Mouse (Mus musculus) limb, embryonic 15.5 days (tissue): ENCODE data around the gene Tmprss6. TPM values are rescaled to one million over a fixed set of nuclear protein-coding genes. Genes with fewer than 3 reads are reported as not detected.

Source experiments
- ATAC-seq: fragments of 200-750 bp; cut with Nextera tagmentation; 2 replicates; pipeline ENCODE4 v1.8.0; 2017; ENCODE audit warnings: low read depth, moderate TSS enrichment; ENCODE audit not compliant: insufficient number of reproducible peaks, low FRiP score, low TSS enrichment
- H3K27ac ChIP-seq: fragments of 300-500 bp; sonication (generic); 2 replicates; pipeline ENCODE4 v1.5.1; 2015; ENCODE audit warnings: moderate library complexity, mild to moderate bottlenecking, inconsistent platforms
- H3K27me3 ChIP-seq: fragments of 300-500 bp; sonication (generic); 2 replicates; pipeline ENCODE4 v1.6.1; 2015; ENCODE audit warnings: inconsistent platforms
- H3K36me3 ChIP-seq: fragments of 300-500 bp; sonication (generic); 2 replicates; pipeline ENCODE4 v1.6.1; 2015; ENCODE audit warnings: inconsistent platforms
- H3K4me1 ChIP-seq: fragments of 300-500 bp; sonication (generic); 2 replicates; pipeline ENCODE4 v1.6.1; 2015; ENCODE audit warnings: inconsistent platforms
- H3K4me2 ChIP-seq: fragments of 300-500 bp; sonication (generic); 2 replicates; pipeline ENCODE4 v1.6.1; 2015; ENCODE audit warnings: mild to moderate bottlenecking, inconsistent platforms
- H3K4me3 ChIP-seq: fragments of 300-500 bp; sonication (generic); 2 replicates; pipeline ENCODE4 v1.5.1; 2015; ENCODE audit warnings: mild to moderate bottlenecking, inconsistent platforms
- H3K9ac ChIP-seq: fragments of 300-500 bp; sonication (generic); 2 replicates; pipeline ENCODE4 v1.6.1; 2015; ENCODE audit warnings: inconsistent platforms
- H3K9me3 ChIP-seq: fragments of 300-500 bp; sonication (generic); 2 replicates; pipeline ENCODE4 v1.6.1; 2016; ENCODE audit warnings: inconsistent platforms
- WGBS: fragments of 180-500 bp; shearing (Covaris S2); methylation state at CpG from one replicate; pipeline ENCODE4 v1.1.7; 2015; 5-methylcytosine and 5-hydroxymethylcytosine counted together
- polyA plus RNA-seq: library from polyadenylated mRNA; unstranded; fragments of >200 nt; fragmentation: Nextera tagmentation; extraction: Ambion mirVana; gene quantifications from 2 replicates; pipeline ENCODE4 v1.2.1, GENCODE M21; 2015

Tmprss6 gene
- polyA plus RNA-seq, 1 experiment from 2014 or later: 0.24 TPM

DNA sequence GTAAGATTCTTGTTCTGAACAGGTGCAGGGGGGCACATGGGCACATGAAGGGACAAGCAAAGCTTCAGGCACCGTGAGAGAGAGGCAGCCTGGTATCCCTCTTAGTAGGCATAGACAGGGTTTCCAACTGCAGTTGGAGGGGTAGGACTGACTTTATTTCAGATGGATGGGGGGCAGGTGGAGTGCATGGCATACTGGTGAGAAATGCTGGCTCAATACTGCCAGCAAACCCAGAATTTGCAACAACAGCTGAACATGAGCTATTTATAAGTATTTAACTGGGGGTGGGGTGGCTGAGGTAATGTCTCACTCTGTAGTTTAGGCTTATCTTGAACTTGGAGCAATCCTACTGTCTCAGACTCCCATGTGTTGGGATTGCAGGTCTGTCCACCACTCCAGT is 35.6 kb upstream of the Tmprss6 start:
- peaks cover 7% of the 10 kb centered on the region; the same call in 1 of the 2 replicates for H3K9me3 ChIP-seq
- no peak overlapping the region for H3K9ac ChIP-seq
- no peak overlapping the region for H3K4me2 ChIP-seq
- ATAC-seq: no peak
- 77% methylated on average over 1 of the region's 1 CpGs for WGBS
- no peaks in the 10 kb centered on the region for H3K4me1 ChIP-seq
- H3K36me3 ChIP-seq: no peaks in the 10 kb centered on the region
- no peaks in the 10 kb centered on the region for H3K27me3 ChIP-seq
- H3K4me3 ChIP-seq: no peak overlapping the region
- H3K27ac ChIP-seq: no peak overlapping the region

DNA sequence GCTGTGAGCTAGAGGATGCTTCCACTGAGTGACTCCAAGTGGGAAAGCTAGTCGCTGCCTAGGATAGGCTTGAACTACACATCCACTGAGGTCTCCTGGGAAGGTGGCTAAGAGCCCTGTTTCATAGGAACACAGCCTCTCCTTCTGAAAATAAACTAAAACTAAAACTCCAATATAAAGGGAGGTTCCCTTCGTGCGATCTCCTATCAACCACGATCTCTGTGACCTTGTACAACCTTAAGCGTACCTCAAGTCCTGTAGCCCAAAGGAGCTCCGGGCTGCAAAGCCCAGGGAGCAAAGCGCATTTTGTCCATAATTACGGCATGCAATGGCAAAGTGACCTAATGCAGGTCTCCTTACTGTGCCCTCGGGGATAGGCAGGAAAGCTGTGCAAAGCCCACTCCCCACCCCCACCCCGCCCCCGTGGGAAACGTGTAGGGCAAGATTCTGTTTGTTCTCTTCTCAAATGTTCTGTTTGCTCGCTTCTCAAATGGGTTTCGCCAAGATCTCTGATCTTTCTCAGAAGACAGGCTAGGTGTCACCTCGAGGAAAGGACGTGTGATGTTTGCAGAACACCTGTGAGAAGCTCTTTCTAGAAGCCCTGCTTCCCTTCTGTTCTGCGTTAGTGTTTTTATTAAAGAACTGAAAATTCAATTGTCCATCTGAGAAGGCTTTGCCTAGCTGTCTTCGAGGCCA is 34.2 kb upstream of the Tmprss6 start:
- H3K27ac ChIP-seq: no peak overlapping the region
- H3K9me3 ChIP-seq: peaks cover 7% of the 10 kb centered on the region; the same call in 1 of the 2 replicates
- ATAC-seq: no peak
- no peaks in the 10 kb centered on the region for H3K4me1 ChIP-seq
- H3K27me3 ChIP-seq: no peaks in the 10 kb centered on the region
- H3K36me3 ChIP-seq: no peaks in the 10 kb centered on the region
- 74% methylated on average over 18 of the region's 18 CpGs for WGBS
- no peak overlapping the region for H3K9ac ChIP-seq
- H3K4me3 ChIP-seq: no peak overlapping the region
- H3K4me2 ChIP-seq: no peak overlapping the region

DNA sequence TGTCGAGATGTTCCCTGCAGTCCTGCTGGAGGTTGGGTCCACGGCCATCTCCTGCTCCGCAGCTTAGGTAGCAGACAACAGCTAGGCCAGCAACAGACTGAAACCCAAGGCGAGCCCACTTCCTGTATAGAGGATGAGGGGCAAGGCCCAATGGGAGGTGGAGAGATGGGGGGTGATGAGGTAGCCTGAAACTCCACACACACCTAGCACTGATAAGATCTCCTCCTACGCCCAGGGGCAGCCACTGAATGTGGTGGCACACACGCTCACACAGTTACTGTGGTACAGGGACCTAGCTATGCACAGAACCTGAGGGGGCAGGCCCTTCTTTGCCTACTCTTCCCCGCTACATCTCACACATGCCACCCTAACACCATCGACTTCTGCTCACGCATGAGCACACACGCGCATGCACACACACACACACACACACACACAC is 26.6 kb upstream of the Tmprss6 start, which contains the start of gene Il2rb:
Gene Il2rb, minus strand, starts transcription at position 304 of the 439 bp plus-strand sequence.
- H3K4me1 ChIP-seq: peaks cover 3% of the 10 kb centered on the region
- WGBS: 87% methylated on average over 11 of the region's 11 CpGs
- H3K4me3 ChIP-seq: no peak within 1 kb of the TSS
- no peaks in the 10 kb centered on the region for H3K36me3 ChIP-seq
- H3K4me2 ChIP-seq: no peak within 1 kb of the TSS
- H3K9ac ChIP-seq: no peak within 1 kb of the TSS
- no peaks in the 10 kb centered on the region for H3K27me3 ChIP-seq
- no peaks in the 10 kb centered on the region for H3K9me3 ChIP-seq
- H3K27ac ChIP-seq: no peak within 1 kb of the TSS
- ATAC-seq: no peak

DNA sequence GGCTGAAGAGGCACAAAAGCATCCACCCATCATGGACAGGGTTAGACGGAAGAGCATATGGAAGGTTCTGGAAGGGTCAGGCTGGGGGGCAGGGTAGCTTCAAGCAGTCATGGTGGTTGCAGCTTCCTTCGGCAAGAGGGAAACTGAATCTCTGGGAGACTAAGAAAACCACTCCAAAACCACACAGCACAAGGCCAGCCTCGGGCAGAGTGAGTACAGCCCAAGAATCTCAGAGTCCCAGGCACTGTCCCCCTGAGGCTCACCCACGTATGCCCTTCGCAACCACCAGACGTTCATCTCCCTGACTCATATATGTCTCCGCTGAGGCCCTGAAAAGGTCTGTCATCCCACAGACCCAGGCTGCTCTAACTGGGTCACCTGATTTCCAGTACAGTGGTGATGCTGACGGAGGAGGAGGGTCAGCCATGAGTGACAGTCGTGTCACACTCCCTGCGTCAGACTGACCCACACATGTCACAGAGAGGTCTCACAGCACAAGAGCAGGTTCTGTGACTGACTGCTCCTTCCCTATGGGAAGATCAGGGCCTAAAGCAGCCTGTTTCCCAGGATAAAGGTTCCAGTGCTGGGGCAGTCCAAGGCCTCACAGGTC is 25.1 kb upstream of the Tmprss6 start:
- Histone ChIP-seq H3K9ac (no peak overlapping the region), H3K27ac (no peak overlapping the region), H3K9me3 (no peaks in the 10 kb centered on the region), H3K4me1 (peaks cover 8% of the 10 kb centered on the region), H3K4me2 (no peak overlapping the region), H3K27me3 (no peaks in the 10 kb centered on the region), H3K4me3 (no peak overlapping the region), H3K36me3 (no peaks in the 10 kb centered on the region)
- 82% methylated on average over 10 of the region's 10 CpGs for WGBS
- ATAC-seq: no peak

DNA sequence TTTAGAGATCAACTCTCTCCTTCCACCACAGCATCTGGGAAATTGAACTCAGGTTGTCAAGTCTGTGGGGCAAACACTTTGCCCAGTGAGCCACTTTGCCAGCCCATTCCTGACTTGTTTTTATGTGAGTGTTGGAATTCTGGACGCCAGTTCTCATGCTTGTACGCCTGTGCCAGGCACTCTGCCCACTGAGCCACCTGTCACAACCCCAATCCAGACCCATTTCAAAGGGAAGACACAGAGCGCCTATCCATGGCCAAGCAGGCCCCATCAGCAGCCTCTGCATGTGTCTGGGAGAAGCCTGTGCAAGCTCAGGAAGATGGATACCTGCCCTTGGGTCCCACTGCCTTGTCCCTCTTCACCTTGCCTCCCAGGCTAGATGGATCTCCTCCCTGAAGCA is 22.9 kb upstream of the Tmprss6 start:
- 77% methylated on average over 3 of the region's 3 CpGs for WGBS
- peaks cover 8% of the 10 kb centered on the region for H3K4me1 ChIP-seq
- no peak overlapping the region for H3K27ac ChIP-seq
- no peak for ATAC-seq
- H3K27me3 ChIP-seq: no peaks in the 10 kb centered on the region
- H3K9ac ChIP-seq: no peak overlapping the region
- no peaks in the 10 kb centered on the region for H3K9me3 ChIP-seq
- H3K4me3 ChIP-seq: no peak overlapping the region
- H3K4me2 ChIP-seq: no peak overlapping the region
- H3K36me3 ChIP-seq: no peaks in the 10 kb centered on the region

DNA sequence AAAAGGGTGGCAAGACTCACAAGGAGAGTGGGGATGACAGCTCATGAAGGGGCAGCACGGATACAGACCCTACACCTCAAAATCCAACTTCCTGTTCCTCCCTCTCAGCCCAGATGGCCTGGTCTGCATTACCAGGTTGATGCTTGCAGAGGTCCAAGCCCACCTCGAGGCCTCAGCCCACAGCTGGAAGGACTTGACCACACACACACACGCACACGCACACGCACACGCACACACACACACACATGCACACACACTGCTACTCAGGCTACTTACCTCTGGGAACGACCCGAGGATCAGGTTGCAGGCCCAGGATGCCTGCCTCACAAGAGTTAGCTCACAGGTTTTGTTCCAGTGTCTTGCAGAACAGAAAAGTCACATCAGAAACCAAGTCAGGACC is 21.5 kb upstream of the Tmprss6 start:
- no peak for ATAC-seq
- Histone ChIP-seq H3K4me3 (no peak overlapping the region), H3K4me2 (no peak overlapping the region), H3K27ac (no peak overlapping the region), H3K36me3 (no peaks in the 10 kb centered on the region), H3K4me1 (peaks cover 8% of the 10 kb centered on the region), H3K9me3 (no peaks in the 10 kb centered on the region), H3K27me3 (no peaks in the 10 kb centered on the region), H3K9ac (no peak overlapping the region)
- 47% methylated on average over 8 of the region's 8 CpGs for WGBS

DNA sequence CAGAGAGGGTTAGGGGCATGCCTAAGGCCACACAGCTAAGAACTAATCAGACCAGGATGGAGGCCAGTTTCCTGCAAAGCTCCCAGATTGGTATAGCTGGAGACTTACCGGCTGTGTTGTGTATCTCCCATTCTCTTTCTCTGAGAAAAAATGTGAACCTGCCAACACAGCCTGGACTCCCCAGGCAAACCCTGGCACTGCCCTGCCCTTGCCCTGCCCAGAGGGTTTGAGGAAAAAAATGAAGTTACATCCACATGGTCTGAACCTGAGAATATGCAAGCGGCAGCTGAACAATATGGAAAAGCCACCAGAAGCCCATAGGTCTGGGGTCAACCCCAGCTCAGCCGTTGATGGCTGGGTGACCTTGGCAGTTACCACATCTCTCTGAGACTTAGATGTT is 20.8 kb upstream of the Tmprss6 start:
- no peak overlapping the region for H3K4me2 ChIP-seq
- peaks cover 8% of the 10 kb centered on the region for H3K4me1 ChIP-seq
- no peak overlapping the region for H3K9ac ChIP-seq
- H3K9me3 ChIP-seq: no peaks in the 10 kb centered on the region
- H3K27me3 ChIP-seq: no peaks in the 10 kb centered on the region
- H3K36me3 ChIP-seq: no peaks in the 10 kb centered on the region
- WGBS: 83% methylated on average over 3 of the region's 3 CpGs
- no peak overlapping the region for H3K4me3 ChIP-seq
- H3K27ac ChIP-seq: no peak overlapping the region
- no peak for ATAC-seq

DNA sequence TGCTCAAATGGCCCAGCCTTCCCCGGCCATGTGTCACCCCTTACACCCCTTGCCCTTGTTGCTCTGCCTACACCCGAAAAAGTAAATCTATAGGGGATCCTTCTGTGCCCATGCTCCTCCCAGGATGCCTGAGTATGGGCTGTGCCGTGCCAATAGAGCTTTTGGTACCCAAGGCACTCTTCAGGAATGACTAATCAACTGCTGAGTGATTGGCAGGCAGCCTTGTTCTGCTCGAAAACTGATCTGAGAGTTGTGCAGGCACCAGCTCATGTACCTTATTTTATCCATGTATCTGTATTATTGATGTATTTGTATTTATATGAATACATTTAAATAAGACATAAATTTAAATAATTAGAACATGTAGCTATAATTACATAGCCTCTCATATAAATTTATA is 18.6 kb upstream of the Tmprss6 start:
- 54% methylated on average over 4 of the region's 4 CpGs for WGBS
- no peaks in the 10 kb centered on the region for H3K27me3 ChIP-seq
- H3K4me3 ChIP-seq: no peak overlapping the region
- H3K4me2 ChIP-seq: no peak overlapping the region
- H3K4me1 ChIP-seq: peaks cover 8% of the 10 kb centered on the region
- no peaks in the 10 kb centered on the region for H3K36me3 ChIP-seq
- no peak for ATAC-seq
- no peak overlapping the region for H3K9ac ChIP-seq
- H3K9me3 ChIP-seq: no peaks in the 10 kb centered on the region
- H3K27ac ChIP-seq: no peak overlapping the region

DNA sequence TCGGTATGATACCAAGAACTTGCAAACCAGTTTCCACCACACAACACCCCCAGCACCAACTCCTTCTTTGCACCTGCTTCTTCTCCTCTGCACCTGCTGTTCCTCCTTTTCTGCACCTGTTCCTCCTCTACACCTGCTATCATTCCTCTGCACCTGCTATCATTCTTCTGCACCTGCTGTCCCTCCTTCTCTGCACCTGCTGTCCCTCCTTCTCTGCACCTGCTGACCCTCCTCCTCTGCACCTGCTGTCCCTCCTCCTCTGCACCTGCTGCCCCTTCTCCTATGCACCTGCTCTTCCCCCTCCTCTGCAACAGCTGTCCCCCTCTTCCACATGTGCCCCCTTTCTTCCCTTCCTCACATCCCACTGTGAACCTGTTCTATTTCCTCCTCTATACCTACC is 18.1 kb upstream of the Tmprss6 start:
- no peak for ATAC-seq
- Histone ChIP-seq H3K4me2 (no peak overlapping the region), H3K27ac (no peak overlapping the region), H3K36me3 (no peaks in the 10 kb centered on the region), H3K9ac (no peak overlapping the region), H3K27me3 (no peaks in the 10 kb centered on the region), H3K9me3 (no peaks in the 10 kb centered on the region), H3K4me1 (peaks cover 8% of the 10 kb centered on the region), H3K4me3 (no peak overlapping the region)
- 90% methylated on average over 1 of the region's 1 CpGs for WGBS

DNA sequence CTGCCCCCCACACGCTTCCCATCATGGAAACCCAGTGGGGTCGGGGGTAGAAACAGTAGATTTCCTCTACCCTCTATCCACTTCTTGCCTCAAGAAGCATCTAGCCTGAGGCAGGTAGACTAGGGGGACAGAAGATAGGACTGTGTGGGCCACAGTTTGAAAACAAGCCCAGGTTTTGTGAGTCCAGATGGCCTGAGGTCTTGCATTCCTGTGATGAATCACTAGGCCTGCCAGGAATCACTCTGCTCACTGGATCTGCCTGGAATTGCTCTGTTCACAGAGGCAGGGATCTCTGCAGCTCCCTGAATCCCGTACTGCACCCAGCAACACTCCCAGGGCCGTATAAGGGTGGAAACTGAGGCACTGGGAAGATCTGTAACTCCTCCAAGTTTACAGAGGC is 14.9 kb upstream of the Tmprss6 start:
- H3K4me2 ChIP-seq: no peak overlapping the region
- no peaks in the 10 kb centered on the region for H3K36me3 ChIP-seq
- no peaks in the 10 kb centered on the region for H3K4me1 ChIP-seq
- H3K4me3 ChIP-seq: no peak overlapping the region
- H3K27ac ChIP-seq: no peak overlapping the region
- H3K9ac ChIP-seq: no peak overlapping the region
- 67% methylated on average over 4 of the region's 4 CpGs for WGBS
- H3K27me3 ChIP-seq: 0 out of 2 replicates have a peak, but pooled peaks cover 1% of the 10 kb centered on the region
- H3K9me3 ChIP-seq: no peaks in the 10 kb centered on the region; the same call in 1 of the 2 replicates
- no peak for ATAC-seq

DNA sequence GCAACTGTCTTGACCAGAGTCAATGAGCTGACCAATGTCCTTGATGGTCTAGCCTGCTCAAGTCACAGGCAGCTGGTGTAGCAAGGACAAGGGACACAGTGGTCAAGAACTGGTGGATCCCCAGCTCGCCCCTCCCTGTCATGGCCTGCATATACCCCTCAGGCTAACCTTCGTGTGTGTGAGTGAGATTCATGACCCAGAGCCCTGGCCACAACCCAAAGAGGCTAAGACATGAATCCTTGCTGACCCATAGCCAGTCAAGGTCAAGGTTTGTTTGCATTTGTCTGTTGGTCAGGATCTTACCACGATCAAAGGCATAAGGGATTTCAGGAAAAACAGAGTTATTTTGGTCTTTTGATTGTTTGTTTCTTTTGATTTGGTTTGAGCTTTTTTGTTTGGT is 14.1 kb upstream of the Tmprss6 start:
- Histone ChIP-seq H3K27ac (no peak overlapping the region), H3K4me1 (no peaks in the 10 kb centered on the region), H3K27me3 (0 out of 2 replicates have a peak, but pooled peaks cover 4% of the 10 kb centered on the region), H3K9me3 (no peaks in the 10 kb centered on the region; the same call in 1 of the 2 replicates), H3K9ac (no peak overlapping the region), H3K4me2 (no peak overlapping the region), H3K36me3 (no peaks in the 10 kb centered on the region), H3K4me3 (no peak overlapping the region)
- ATAC-seq: no peak
- 70% methylated on average over 3 of the region's 3 CpGs for WGBS

DNA sequence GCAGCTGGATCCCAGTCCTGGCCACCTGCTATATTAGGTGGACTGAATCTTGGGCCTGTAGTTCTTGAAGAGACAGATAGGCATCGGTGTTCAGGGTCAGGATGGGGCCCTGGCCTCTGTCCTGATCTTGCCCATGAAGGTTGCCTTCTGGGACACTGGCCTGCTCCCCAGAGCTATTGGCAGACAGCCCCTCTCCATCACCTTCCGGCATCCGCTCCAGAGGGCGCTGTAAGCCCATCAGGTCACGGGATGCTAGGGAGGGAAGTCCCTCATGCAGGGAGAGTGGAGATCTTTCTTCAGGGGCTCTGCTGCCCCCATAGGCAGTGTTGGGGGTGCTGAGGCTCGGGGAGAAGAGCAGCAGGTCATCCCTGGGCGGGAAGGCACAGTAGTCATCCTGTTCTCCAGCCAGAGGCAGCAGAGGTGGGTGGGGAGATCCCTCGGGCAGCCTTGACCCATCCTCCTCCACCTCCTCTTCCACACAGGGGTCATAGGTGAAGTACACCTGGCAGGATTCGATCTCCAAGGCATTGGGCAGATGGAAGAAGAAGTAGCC is 13.1 kb upstream of the Tmprss6 start:
- ATAC-seq: no peak
- Histone ChIP-seq H3K9me3 (no peaks in the 10 kb centered on the region; the same call in 1 of the 2 replicates), H3K27me3 (0 out of 2 replicates have a peak, but pooled peaks cover 4% of the 10 kb centered on the region), H3K36me3 (no peaks in the 10 kb centered on the region), H3K4me3 (no peak overlapping the region), H3K4me1 (no peaks in the 10 kb centered on the region), H3K4me2 (no peak overlapping the region), H3K9ac (no peak overlapping the region), H3K27ac (no peak overlapping the region)
- WGBS: 55% methylated on average over 9 of the region's 9 CpGs
